Mouse (Mus musculus) heart, embryonic 11.5 days (tissue): ENCODE measurements at regions not wholly inside any gene's neighbourhood (a gene's known extent, or its start where the extent isn't known, plus 50 kb on each side); places are given as distances from the start of the nearest gene placed in this dataset.
A peak's percentile ranks its signal among the peaks of the same experiment; 100 is the strongest.

ENCODE experiments used
- ATAC-seq: fragments of 200-750 bp; cut with Nextera tagmentation; replicated peaks from 2 replicates; pipeline ENCODE4 v1.8.0; 2017; ENCODE audit warnings: moderate library complexity; ENCODE audit not compliant: insufficient number of reproducible peaks, low FRiP score, low TSS enrichment
- H3K27ac ChIP-seq: fragments of 300-500 bp; sonication (generic); 2 replicates; pipeline ENCODE4 v1.5.1; 2014; ENCODE audit warnings: mild to moderate bottlenecking, low read depth, low read length
- H3K27me3 ChIP-seq: fragments of 300-500 bp; sonication (generic); 2 replicates; pipeline ENCODE4 v1.6.1; 2014; ENCODE audit warnings: mild to moderate bottlenecking, low read length, mixed read lengths; ENCODE audit not compliant: control insufficient read depth, insufficient read depth
- H3K36me3 ChIP-seq: fragments of 300-500 bp; sonication (generic); 2 replicates; pipeline ENCODE4 v1.6.1; 2014; ENCODE audit warnings: mild to moderate bottlenecking, low read length, moderate library complexity, mixed read lengths; ENCODE audit not compliant: control insufficient read depth, insufficient read depth
- H3K4me1 ChIP-seq: fragments of 300-500 bp; sonication (generic); 2 replicates; pipeline ENCODE4 v1.6.1; 2014; ENCODE audit warnings: low read length; ENCODE audit not compliant: control insufficient read depth, insufficient read depth
- H3K4me2 ChIP-seq: fragments of 300-500 bp; sonication (generic); 2 replicates; pipeline ENCODE4 v1.6.1; 2014; ENCODE audit warnings: mild to moderate bottlenecking, moderate library complexity
- H3K4me3 ChIP-seq: fragments of 300-500 bp; sonication (generic); 2 replicates; pipeline ENCODE4 v1.5.1; 2014; ENCODE audit warnings: low read depth, low read length
- H3K9ac ChIP-seq: fragments of 300-500 bp; sonication (generic); 2 replicates; pipeline ENCODE4 v1.6.1; 2014; ENCODE audit warnings: mild to moderate bottlenecking, low read depth, low read length, moderate library complexity
- H3K9me3 ChIP-seq: fragments of 300-500 bp; sonication (generic); replicated peaks from 2 replicates; pipeline ENCODE4 v1.6.1; 2016; ENCODE audit warnings: low read length; ENCODE audit not compliant: control insufficient read depth
- WGBS: fragments of 180-500 bp; shearing (Covaris S2); extraction: QIAGEN DNeasy Blood & Tissue Kit; methylation state at CpG from one replicate; pipeline ENCODE4 v1.1.7; 2014; ENCODE audit not compliant: insufficient replicate concordance; 5-methylcytosine and 5-hydroxymethylcytosine counted together

GRCm38 (mm10) chr13:84345791-84346511 lies 123.9 kb downstream of the Tmem161b start:
- no peaks in the 10 kb centered on the region for H3K9me3 ChIP-seq
- under 1% methylated on average over 30 of the region's 30 CpGs for WGBS
- ATAC-seq: no peak
- peak overlapping the region; percentile 8; the same call in 1 of the 2 replicates for H3K4me3 ChIP-seq
- H3K27me3 ChIP-seq: peaks cover 35% of the 10 kb centered on the region
- H3K4me2 ChIP-seq: 0 out of 2 replicates have a peak overlapping the region, but pooled peaks have one; percentile 7
- H3K9ac ChIP-seq: no peak overlapping the region
- peaks cover 3% of the 10 kb centered on the region; the same call in 1 of the 2 replicates for H3K4me1 ChIP-seq
- no peak overlapping the region for H3K27ac ChIP-seq
- no peaks in the 10 kb centered on the region for H3K36me3 ChIP-seq

GRCm38 (mm10) chr13:84346569-84346968 lies 124.5 kb downstream of the Tmem161b start:
- no peak overlapping the region for H3K4me2 ChIP-seq
- H3K27me3 ChIP-seq: peaks cover 35% of the 10 kb centered on the region

GRCm38 (mm10) chr13:84347181-84347913 lies 125.3 kb downstream of the Tmem161b start:
- Histone ChIP-seq H3K9ac (no peak overlapping the region), H3K4me3 (peak overlapping the region; percentile 27), H3K4me2 (peak overlapping the region; percentile 83), H3K9me3 (no peaks in the 10 kb centered on the region), H3K27me3 (peaks cover 32% of the 10 kb centered on the region), H3K4me1 (peaks cover 3% of the 10 kb centered on the region; the same call in 1 of the 2 replicates), H3K36me3 (no peaks in the 10 kb centered on the region), H3K27ac (no peak overlapping the region)
- no peak for ATAC-seq
- 2% methylated on average over 21 of the region's 21 CpGs for WGBS

More at GRCm38 (mm10) chr13:84346569-84346968, 124.5 kb downstream of the Tmem161b start:
- no peak overlapping the region for H3K27ac ChIP-seq
- peaks cover 3% of the 10 kb centered on the region; the same call in 1 of the 2 replicates for H3K4me1 ChIP-seq
- no peak for ATAC-seq
- 2% methylated on average over 2 of the region's 2 CpGs for WGBS
- no peaks in the 10 kb centered on the region for H3K9me3 ChIP-seq
- H3K4me3 ChIP-seq: no peak overlapping the region
- H3K36me3 ChIP-seq: no peaks in the 10 kb centered on the region
- no peak overlapping the region for H3K9ac ChIP-seq

GRCm38 (mm10) chr13:84347914-84348700 lies 126.0 kb downstream of the Tmem161b start:
- Histone ChIP-seq H3K27me3 (peaks cover 31% of the 10 kb centered on the region), H3K9me3 (no peaks in the 10 kb centered on the region), H3K36me3 (no peaks in the 10 kb centered on the region), H3K27ac (peak overlapping the region; percentile 54; the same call in 1 of the 2 replicates), H3K4me1 (peaks cover 3% of the 10 kb centered on the region; the same call in 1 of the 2 replicates), H3K4me3 (peak overlapping the region; percentile 45), H3K4me2 (peak overlapping the region; percentile 83), H3K9ac (peak overlapping the region; percentile 62)
- 1% methylated on average over 33 of the region's 34 CpGs for WGBS
- ATAC-seq: peak; percentile 94

- Histone ChIP-seq H3K4me2 (peak overlapping the region; percentile 83), H3K4me3 (peak overlapping the region; percentile 45), H3K4me1 (peaks cover 3% of the 10 kb centered on the region; the same call in 1 of the 2 replicates), H3K27ac (peak overlapping the region; percentile 54; the same call in 1 of the 2 replicates), H3K27me3 (peaks cover 25% of the 10 kb centered on the region), H3K36me3 (no peaks in the 10 kb centered on the region), H3K9ac (peak overlapping the region; percentile 62), H3K9me3 (no peaks in the 10 kb centered on the region)
- WGBS: 0% methylated on average over 9 of the region's 9 CpGs
- 0 out of 2 replicates have a peak, but pooled peaks have one; percentile 22 for ATAC-seq
Observed at GRCm38 (mm10) chr13:84348701-84348975, 126.5 kb downstream of the Tmem161b start.

GRCm38 (mm10) chr13:84349001-84349720 lies 127.1 kb downstream of the Tmem161b start:
- Histone ChIP-seq H3K9ac (peak overlapping the region; percentile 62), H3K27me3 (peaks cover 23% of the 10 kb centered on the region), H3K4me1 (peaks cover 3% of the 10 kb centered on the region; the same call in 1 of the 2 replicates), H3K9me3 (no peaks in the 10 kb centered on the region), H3K4me2 (peak overlapping the region; percentile 83), H3K4me3 (peak overlapping the region; percentile 45), H3K27ac (peak overlapping the region; percentile 18; the same call in 1 of the 2 replicates), H3K36me3 (no peaks in the 10 kb centered on the region)
- under 1% methylated on average over 23 of the region's 23 CpGs for WGBS
- ATAC-seq: no peak

- Histone ChIP-seq H3K9me3 (no peaks in the 10 kb centered on the region), H3K4me1 (peaks cover 3% of the 10 kb centered on the region; the same call in 1 of the 2 replicates), H3K27me3 (peaks cover 23% of the 10 kb centered on the region), H3K4me3 (peak overlapping the region; percentile 45), H3K4me2 (peak overlapping the region; percentile 83), H3K27ac (0 out of 2 replicates have a peak overlapping the region, but pooled peaks have one; percentile 18), H3K36me3 (no peaks in the 10 kb centered on the region), H3K9ac (no peak overlapping the region; the same call in 1 of the 2 replicates)
- ATAC-seq: no peak
- 35% methylated on average over 4 of the region's 4 CpGs for WGBS
Observed at GRCm38 (mm10) chr13:84349721-84350040, 127.6 kb downstream of the Tmem161b start.

GRCm38 (mm10) chr13:84350791-84351190 lies 128.7 kb downstream of the Tmem161b start:
- no peak for ATAC-seq
- 45% methylated on average over 5 of the region's 5 CpGs for WGBS

More at GRCm38 (mm10) chr13:84350791-84351190, 128.7 kb downstream of the Tmem161b start:
- no peak overlapping the region for H3K4me2 ChIP-seq
- no peaks in the 10 kb centered on the region for H3K9me3 ChIP-seq
- no peak overlapping the region for H3K27ac ChIP-seq
- H3K4me1 ChIP-seq: peaks cover 3% of the 10 kb centered on the region; the same call in 1 of the 2 replicates
- H3K4me3 ChIP-seq: no peak overlapping the region
- peaks cover 13% of the 10 kb centered on the region for H3K27me3 ChIP-seq
- no peak overlapping the region for H3K9ac ChIP-seq
- no peaks in the 10 kb centered on the region for H3K36me3 ChIP-seq
